Mouse (Mus musculus): ENCODE results near the gene Olfr945.

Gene Olfr945

DNA sequence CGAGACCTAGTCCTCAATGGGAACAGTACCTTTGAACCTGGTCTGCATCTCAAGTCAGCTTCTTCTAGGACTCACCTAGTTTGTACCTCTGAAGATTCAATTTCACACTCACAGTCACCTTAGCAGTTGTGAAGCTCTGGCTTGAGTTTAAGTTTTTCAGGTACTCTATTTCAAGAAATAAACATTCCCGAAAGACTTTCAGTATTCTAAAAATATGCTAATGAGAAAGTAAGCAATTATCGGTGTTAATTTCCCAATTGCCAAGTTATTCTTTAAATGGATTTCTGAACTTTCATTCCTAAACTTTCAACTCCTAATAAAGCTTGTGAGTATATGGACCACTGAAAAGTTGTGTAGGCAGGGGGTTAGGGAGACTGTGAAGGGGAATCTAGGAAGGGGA lies at the start of gene Olfr945:
TSS of gene Olfr945 (minus strand) at position 101 of the 400 bp plus-strand sequence.
- DNase-seq: no peak

DNA sequence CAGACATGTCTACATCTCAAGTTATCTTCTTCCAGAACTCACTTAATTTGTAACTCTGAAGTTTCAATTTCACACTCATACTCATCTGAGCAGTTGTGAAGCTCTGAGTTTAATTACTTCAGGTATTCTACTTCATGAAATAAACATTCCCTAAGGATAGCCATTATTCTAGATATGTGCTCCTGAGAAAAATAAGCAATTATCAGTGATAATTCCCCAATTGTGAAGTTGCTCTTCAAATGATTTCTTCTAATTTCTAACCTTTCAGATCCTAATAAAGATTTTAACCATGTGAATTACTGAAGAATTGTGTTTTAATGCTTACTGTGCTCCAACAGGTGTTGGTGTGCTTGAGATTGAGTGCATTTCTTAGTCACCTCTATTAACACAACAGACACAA lies 49.3 kb upstream of the Olfr945 start, which contains the start of gene Olfr948:
TSS of gene Olfr948 (minus strand) at position 101 of the 400 bp plus-strand sequence.
- DNase-seq: no peak

DNA sequence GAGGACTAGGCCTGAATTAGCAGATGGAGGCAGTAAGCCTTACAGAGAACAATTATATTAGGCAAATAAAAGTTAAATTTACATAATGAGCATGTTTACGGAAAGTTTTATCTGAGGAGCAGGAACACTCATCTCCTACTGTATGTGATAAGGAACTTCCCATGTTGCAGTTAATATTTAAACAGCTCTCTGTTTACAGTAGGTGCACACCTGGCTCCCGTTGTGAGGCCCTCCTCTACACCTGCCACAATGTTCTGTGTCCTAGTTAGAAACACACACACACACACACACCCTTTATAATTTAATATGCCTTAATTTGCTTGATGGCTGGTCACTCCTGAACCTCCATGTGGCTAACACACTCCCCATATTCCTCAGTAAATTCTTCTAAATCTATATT lies 10.5 kb upstream of the Olfr945 start:
- no peak for DNase-seq

DNA sequence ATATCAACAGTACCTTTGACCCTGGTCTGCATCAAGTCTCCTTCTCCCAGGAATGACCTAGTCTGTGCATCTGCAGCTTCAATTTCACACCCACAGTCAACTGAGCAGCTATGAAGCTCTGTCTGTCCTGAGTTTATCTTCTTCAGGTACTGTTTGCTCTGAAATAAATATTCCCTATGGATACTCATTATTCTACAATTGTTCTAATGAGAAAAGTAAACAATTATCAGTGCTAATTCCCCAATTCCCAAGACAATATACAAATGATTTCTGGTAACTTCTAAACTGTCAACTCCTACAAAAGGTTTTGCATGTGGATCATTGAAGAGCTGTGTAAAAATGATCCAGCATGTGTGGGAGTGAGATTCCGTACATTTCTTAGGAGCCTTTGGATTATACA lies 26.7 kb downstream of the Olfr945 start, which contains the start of gene Olfr1537:
TSS of gene Olfr1537 (minus strand) at position 101 of the 400 bp plus-strand sequence.
- DNase-seq: no peak

Data from thymus, postnatal 36 days (tissue).